Mouse (Mus musculus) limb, embryonic 15.5 days (tissue): ENCODE results near the gene Wdr25. TPM values are rescaled to one million over a fixed set of nuclear protein-coding genes. Genes with fewer than 3 reads are reported as not detected.
A peak's percentile ranks its signal among the peaks of the same experiment; 100 is the strongest.

Experiments used
- ATAC-seq: fragments of 200-750 bp; cut with Nextera tagmentation; 2 replicates; pipeline ENCODE4 v1.8.0; 2017; ENCODE audit warnings: low read depth, moderate TSS enrichment; ENCODE audit not compliant: insufficient number of reproducible peaks, low FRiP score, low TSS enrichment
- H3K27ac ChIP-seq: fragments of 300-500 bp; sonication (generic); 2 replicates; pipeline ENCODE4 v1.5.1; 2015; ENCODE audit warnings: moderate library complexity, mild to moderate bottlenecking, inconsistent platforms
- H3K27me3 ChIP-seq: fragments of 300-500 bp; sonication (generic); 2 replicates; pipeline ENCODE4 v1.6.1; 2015; ENCODE audit warnings: inconsistent platforms
- H3K36me3 ChIP-seq: fragments of 300-500 bp; sonication (generic); 2 replicates; pipeline ENCODE4 v1.6.1; 2015; ENCODE audit warnings: inconsistent platforms
- H3K4me1 ChIP-seq: fragments of 300-500 bp; sonication (generic); 2 replicates; pipeline ENCODE4 v1.6.1; 2015; ENCODE audit warnings: inconsistent platforms
- H3K4me2 ChIP-seq: fragments of 300-500 bp; sonication (generic); 2 replicates; pipeline ENCODE4 v1.6.1; 2015; ENCODE audit warnings: mild to moderate bottlenecking, inconsistent platforms
- H3K4me3 ChIP-seq: fragments of 300-500 bp; sonication (generic); 2 replicates; pipeline ENCODE4 v1.5.1; 2015; ENCODE audit warnings: mild to moderate bottlenecking, inconsistent platforms
- H3K9ac ChIP-seq: fragments of 300-500 bp; sonication (generic); 2 replicates; pipeline ENCODE4 v1.6.1; 2015; ENCODE audit warnings: inconsistent platforms
- H3K9me3 ChIP-seq: fragments of 300-500 bp; sonication (generic); 2 replicates; pipeline ENCODE4 v1.6.1; 2016; ENCODE audit warnings: inconsistent platforms
- WGBS: fragments of 180-500 bp; shearing (Covaris S2); methylation state at CpG from one replicate; pipeline ENCODE4 v1.1.7; 2015; 5-methylcytosine and 5-hydroxymethylcytosine counted together
- polyA plus RNA-seq: library from polyadenylated mRNA; unstranded; fragments of >200 nt; fragmentation: Nextera tagmentation; extraction: Ambion mirVana; gene quantifications from 2 replicates; pipeline ENCODE4 v1.2.1, GENCODE M21; 2015

Wdr25 gene
- polyA plus RNA-seq, 1 experiment from 2014 or later = 7.8 TPM

GRCm38 (mm10) chr12:108916447-108917042 lies 23.1 kb downstream of the Wdr25 start:
- ATAC-seq = no peak
- Histone ChIP-seq H3K4me1 (peaks cover 67% of the 10 kb centered on the region), H3K27me3 (peaks cover 10% of the 10 kb centered on the region; the same call in 1 of the 2 replicates), H3K4me3 (no peak overlapping the region), H3K4me2 (no peak overlapping the region), H3K27ac (0 out of 2 replicates have a peak overlapping the region, but pooled peaks have one; percentile 2), H3K36me3 (no peaks in the 10 kb centered on the region), H3K9ac (no peak overlapping the region), H3K9me3 (no peaks in the 10 kb centered on the region)
- WGBS = 32% methylated on average over 7 of the region's 7 CpGs

GRCm38 (mm10) chr12:108917509-108917908 lies 24.1 kb downstream of the Wdr25 start:
- no peak overlapping the region for H3K4me3 ChIP-seq
- H3K36me3 ChIP-seq = no peaks in the 10 kb centered on the region
- no peak overlapping the region for H3K9ac ChIP-seq
- H3K9me3 ChIP-seq = no peaks in the 10 kb centered on the region
- 0 out of 2 replicates have a peak overlapping the region, but pooled peaks have one; percentile 1 for H3K27ac ChIP-seq
- H3K27me3 ChIP-seq = peaks cover 4% of the 10 kb centered on the region; the same call in 1 of the 2 replicates
- H3K4me2 ChIP-seq = no peak overlapping the region
- ATAC-seq = no peak
- H3K4me1 ChIP-seq = peaks cover 62% of the 10 kb centered on the region
- WGBS = 37% methylated on average over 9 of the region's 9 CpGs

- no peaks in the 10 kb centered on the region for H3K9me3 ChIP-seq
- no peak for ATAC-seq
- H3K27me3 ChIP-seq = no peaks in the 10 kb centered on the region
- H3K4me1 ChIP-seq = peaks cover 51% of the 10 kb centered on the region
- H3K27ac ChIP-seq = no peak overlapping the region
- H3K36me3 ChIP-seq = no peaks in the 10 kb centered on the region
- no peak overlapping the region for H3K4me3 ChIP-seq
- H3K4me2 ChIP-seq = no peak overlapping the region
- WGBS = 49% methylated on average over 4 of the region's 4 CpGs
- no peak overlapping the region for H3K9ac ChIP-seq
These were observed 25.3 kb downstream of the Wdr25 start for GRCm38 (mm10) chr12:108918753-108919152.

GRCm38 (mm10) chr12:108926606-108927111 lies 33.2 kb downstream of the Wdr25 start:
- no peak for ATAC-seq
- no peaks in the 10 kb centered on the region for H3K9me3 ChIP-seq
- 51% methylated on average over 11 of the region's 11 CpGs for WGBS
- no peak overlapping the region for H3K4me3 ChIP-seq
- no peaks in the 10 kb centered on the region for H3K4me1 ChIP-seq
- no peak overlapping the region for H3K27ac ChIP-seq
- H3K36me3 ChIP-seq = no peaks in the 10 kb centered on the region
- H3K4me2 ChIP-seq = no peak overlapping the region
- H3K9ac ChIP-seq = no peak overlapping the region
- no peaks in the 10 kb centered on the region for H3K27me3 ChIP-seq

GRCm38 (mm10) chr12:108928249-108928648 lies 34.8 kb downstream of the Wdr25 start:
- Histone ChIP-seq H3K4me2 (no peak overlapping the region), H3K4me3 (no peak overlapping the region), H3K9ac (no peak overlapping the region), H3K9me3 (no peaks in the 10 kb centered on the region), H3K27ac (no peak overlapping the region), H3K36me3 (no peaks in the 10 kb centered on the region), H3K4me1 (no peaks in the 10 kb centered on the region), H3K27me3 (no peaks in the 10 kb centered on the region)
- no peak for ATAC-seq
- 79% methylated on average over 2 of the region's 2 CpGs for WGBS

GRCm38 (mm10) chr12:108929475-108929874 lies 36.0 kb downstream of the Wdr25 start:
- Histone ChIP-seq H3K9ac (no peak overlapping the region), H3K4me3 (no peak overlapping the region), H3K9me3 (no peaks in the 10 kb centered on the region), H3K36me3 (no peaks in the 10 kb centered on the region), H3K4me1 (peaks cover 7% of the 10 kb centered on the region; the same call in 1 of the 2 replicates), H3K27me3 (no peaks in the 10 kb centered on the region), H3K27ac (no peak overlapping the region), H3K4me2 (no peak overlapping the region)
- WGBS = 75% methylated on average over 3 of the region's 3 CpGs
- no peak for ATAC-seq

GRCm38 (mm10) chr12:108931341-108932053 lies 38.1 kb downstream of the Wdr25 start:
- no peaks in the 10 kb centered on the region for H3K36me3 ChIP-seq
- WGBS = 68% methylated on average over 7 of the region's 7 CpGs

GRCm38 (mm10) chr12:108932113-108932512 lies 38.7 kb downstream of the Wdr25 start:
- WGBS = 38% methylated on average over 2 of the region's 3 CpGs
- Histone ChIP-seq H3K4me1 (peaks cover 10% of the 10 kb centered on the region; the same call in 1 of the 2 replicates), H3K27ac (no peak overlapping the region), H3K9ac (no peak overlapping the region), H3K4me3 (no peak overlapping the region), H3K4me2 (no peak overlapping the region), H3K9me3 (no peaks in the 10 kb centered on the region), H3K36me3 (no peaks in the 10 kb centered on the region), H3K27me3 (no peaks in the 10 kb centered on the region)
- no peak for ATAC-seq

More at GRCm38 (mm10) chr12:108931341-108932053, 38.1 kb downstream of the Wdr25 start:
- Histone ChIP-seq H3K4me3 (no peak overlapping the region), H3K4me2 (no peak overlapping the region), H3K27ac (no peak overlapping the region), H3K9me3 (no peaks in the 10 kb centered on the region), H3K9ac (no peak overlapping the region), H3K4me1 (peaks cover 7% of the 10 kb centered on the region; the same call in 1 of the 2 replicates), H3K27me3 (no peaks in the 10 kb centered on the region)
- ATAC-seq = 0 out of 2 replicates have a peak, but pooled peaks have one; percentile 28

DNA sequence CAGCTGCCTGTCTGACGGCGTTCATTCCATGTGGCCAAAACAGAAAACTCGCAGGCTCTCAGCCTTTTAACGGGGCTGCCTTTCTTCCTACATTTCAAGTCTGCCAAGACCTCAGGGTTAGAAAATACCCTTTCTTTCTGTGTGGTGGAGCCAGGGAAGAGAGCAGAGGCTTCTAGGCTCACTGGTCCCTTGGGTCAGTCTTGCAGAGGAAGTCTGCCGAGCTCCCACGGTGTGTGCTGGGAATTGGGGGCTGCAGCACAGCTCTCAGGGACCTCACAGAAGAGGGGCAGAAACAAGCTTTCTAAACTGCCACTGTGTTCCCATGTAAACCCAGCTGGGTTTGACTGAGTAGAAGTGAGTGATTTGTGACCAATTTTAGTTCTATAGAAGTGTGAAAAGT lies 40.8 kb downstream of the Wdr25 start:
- H3K4me1 ChIP-seq = peaks cover 13% of the 10 kb centered on the region; the same call in 1 of the 2 replicates
- no peaks in the 10 kb centered on the region for H3K9me3 ChIP-seq
- ATAC-seq = no peak
- WGBS = 35% methylated on average over 6 of the region's 6 CpGs
- H3K4me2 ChIP-seq = no peak overlapping the region
- H3K27me3 ChIP-seq = no peaks in the 10 kb centered on the region
- H3K27ac ChIP-seq = peak overlapping the region; percentile 35; the same call in 1 of the 2 replicates
- H3K4me3 ChIP-seq = no peak overlapping the region
- no peak overlapping the region for H3K9ac ChIP-seq
- no peaks in the 10 kb centered on the region for H3K36me3 ChIP-seq

DNA sequence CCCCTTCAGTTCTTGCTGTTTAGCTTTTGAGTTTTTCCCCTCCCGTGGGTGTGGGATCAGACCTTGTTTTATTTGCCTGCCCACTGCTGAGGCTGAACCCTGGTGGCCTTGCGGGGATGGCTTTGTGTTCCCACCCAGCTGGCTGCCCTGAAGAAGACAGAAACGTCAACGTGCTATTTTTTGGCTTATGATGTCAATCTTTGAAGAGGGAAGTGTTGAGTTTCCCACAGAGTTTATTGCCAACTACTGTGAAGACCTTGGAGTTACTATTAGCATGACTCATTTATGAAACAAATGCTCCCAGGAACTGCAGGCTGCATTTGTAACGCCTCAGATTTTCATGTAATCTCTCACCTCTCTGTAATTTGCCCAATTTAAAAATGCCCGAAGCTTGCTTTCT lies 43.4 kb downstream of the Wdr25 start:
- 35% methylated on average over 6 of the region's 6 CpGs for WGBS
- ATAC-seq = no peak
- Histone ChIP-seq H3K36me3 (no peaks in the 10 kb centered on the region), H3K4me1 (peaks cover 13% of the 10 kb centered on the region; the same call in 1 of the 2 replicates), H3K9ac (no peak overlapping the region), H3K9me3 (no peaks in the 10 kb centered on the region), H3K4me3 (no peak overlapping the region), H3K4me2 (no peak overlapping the region), H3K27ac (no peak overlapping the region), H3K27me3 (no peaks in the 10 kb centered on the region)

DNA sequence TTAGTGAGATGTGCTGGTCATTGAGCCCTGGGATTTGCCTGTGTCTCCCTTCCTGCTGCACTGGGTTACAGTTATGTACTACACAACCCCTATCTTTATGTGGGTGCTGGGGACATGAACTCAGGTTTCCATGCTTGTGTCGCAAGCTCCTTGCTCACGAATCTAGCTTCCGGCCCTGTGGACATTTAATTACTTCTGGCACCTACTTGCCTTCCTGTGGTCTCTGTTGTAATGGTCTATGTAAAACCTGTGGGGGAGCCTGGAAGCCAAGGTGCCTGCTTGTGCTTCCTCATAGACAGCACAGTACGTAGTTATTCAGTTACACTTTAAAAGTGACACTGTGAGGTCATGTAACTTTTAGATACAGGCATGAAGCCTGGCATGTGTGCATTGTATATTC lies 44.1 kb downstream of the Wdr25 start:
- no peak overlapping the region for H3K4me3 ChIP-seq

GRCm38 (mm10) chr12:108938844-108939243 lies 45.4 kb downstream of the Wdr25 start:
- 81% methylated on average over 5 of the region's 5 CpGs for WGBS
- no peak overlapping the region for H3K4me3 ChIP-seq
- peaks cover 12% of the 10 kb centered on the region; the same call in 1 of the 2 replicates for H3K4me1 ChIP-seq
- H3K36me3 ChIP-seq = no peaks in the 10 kb centered on the region
- ATAC-seq = no peak
- H3K4me2 ChIP-seq = no peak overlapping the region
- H3K27me3 ChIP-seq = no peaks in the 10 kb centered on the region
- H3K9me3 ChIP-seq = no peaks in the 10 kb centered on the region
- no peak overlapping the region for H3K27ac ChIP-seq
- no peak overlapping the region for H3K9ac ChIP-seq

More for the DNA sequence above, 44.1 kb downstream of the Wdr25 start:
- Histone ChIP-seq H3K27ac (no peak overlapping the region), H3K27me3 (no peaks in the 10 kb centered on the region), H3K9ac (no peak overlapping the region), H3K36me3 (no peaks in the 10 kb centered on the region), H3K9me3 (no peaks in the 10 kb centered on the region), H3K4me1 (peaks cover 13% of the 10 kb centered on the region; the same call in 1 of the 2 replicates), H3K4me2 (no peak overlapping the region)
- WGBS = 55% methylated on average over 4 of the region's 4 CpGs
- no peak for ATAC-seq
